Mouse (Mus musculus): ENCODE data around the gene Crebl2.

GRCm38 (mm10) chr6:134791251-134792118 is 38.5 kb upstream of the Crebl2 start:
- TF ChIP-seq CTCF (IDR thresholded peaks at IDR 0.05) (no peak), EP300 (IDR thresholded peaks at IDR 0.05) (no peak; the same call in 1 of the 2 replicates)
